ENCODE assay signal across 7 mouse cellular contexts in genomic region chr8:12757231-12757940, GRCm38 (mm10). TPM values are rescaled to one million over a fixed set of nuclear protein-coding genes. Genes with fewer than 3 reads are reported as not detected.
DNase-seq lines count a peak whose midpoint lies in the region; ATAC-seq and TF ChIP-seq lines count a peak whose summit lies in the region.

No protein-coding gene starts in this region.

- peak overlapping the region; percentile 94 for H3K4me2 ChIP-seq in heart, embryonic 14.5 days (ENCODE audit: low read length)

- no peak for TF ChIP-seq RAD21 in MEL (IDR thresholded peaks at IDR 0.05; ENCODE audit: low read depth, low read length)

- peaks cover 2 to 11% of the 10 kb centered on the region in 2 experiments; a peak in 3 of 4 replicates for H3K36me3 ChIP-seq in MEL (ENCODE audit: control insufficient read depth in 1 of 2, insufficient read depth in 2 of 2, low read length in 2 of 2)
- no peaks in the 10 kb centered on the region for H3K36me3 ChIP-seq in heart, embryonic 14.5 days (ENCODE audit: control insufficient read depth, insufficient read depth, low read length)
- no peaks in the 10 kb centered on the region for H3K36me3 ChIP-seq in midbrain, embryonic 10.5 days

- WGBS in heart, embryonic 14.5 days, result 1% methylated on average over 46 of the region's 61 CpGs
- under 1% methylated on average over 60 of the region's 61 CpGs for WGBS in midbrain, embryonic 10.5 days

- H3K4me1 ChIP-seq in MEL (ENCODE audit: control insufficient read depth in 1 of 2, insufficient read depth in 2 of 2, low read length in 2 of 2), result peaks cover 5 to 20% of the 10 kb centered on the region in 2 experiments
- H3K4me1 ChIP-seq in heart, embryonic 14.5 days (ENCODE audit: control insufficient read depth in 2 of 2, insufficient read depth in 2 of 2, low read length in 2 of 2), result peaks cover 30 to 48% of the 10 kb centered on the region in 2 experiments
- peaks cover 29% of the 10 kb centered on the region for H3K4me1 ChIP-seq in midbrain, embryonic 10.5 days

- H3K27me3 ChIP-seq in MEL (ENCODE audit: control insufficient read depth in 1 of 2, insufficient read depth in 2 of 2, low read length in 2 of 2), result 0 out of 4 replicates have a peak, but pooled peaks cover 0 to 3% of the 10 kb centered on the region in 2 experiments
- H3K27me3 ChIP-seq in heart, embryonic 14.5 days (ENCODE audit: control insufficient read depth, insufficient read depth, low read length), result no peaks in the 10 kb centered on the region; the same call in 1 of the 2 replicates
- H3K27me3 ChIP-seq in midbrain, embryonic 10.5 days (ENCODE audit: low read depth, poor library complexity, severe bottlenecking), result peaks cover 31% of the 10 kb centered on the region

- peak; percentile 46 for DNase-seq in MEL (ENCODE audit: low read depth, low spot score)
- DNase-seq in cerebellum, postnatal 36 days, result peak; percentile 34 to 44
- peak; percentile 37 to 43 for DNase-seq in layer of hippocampus, adult 8-10 months (ENCODE audit: low spot score in 2 of 2)
- DNase-seq in midbrain, embryonic 10.5 days (ENCODE audit: low spot score), result peak; percentile 59
- DNase-seq in testis, postnatal 10 days (ENCODE audit: low spot score), result peak; percentile 60

- no peak for TF ChIP-seq CTCF in MEL (IDR thresholded peaks at IDR 0.05 in 2 of 3, conservative IDR thresholded peaks at IDR 0.05 in 1 of 3; ENCODE audit: control insufficient read depth in 1 of 3, insufficient read depth in 1 of 3, low read depth in 2 of 3, low read length in 3 of 3, poor library complexity in 1 of 3, severe bottlenecking in 1 of 3)

- H3K79me2 ChIP-seq in MEL (ENCODE audit: control insufficient read depth, insufficient read depth, low read length, poor library complexity), result peaks cover 8% of the 10 kb centered on the region

- TF ChIP-seq EP300 in MEL (IDR thresholded peaks at IDR 0.05; ENCODE audit: low read depth in 1 of 2, low read length in 2 of 2), result no peak

- H3K4me3 ChIP-seq in MEL (ENCODE audit: control insufficient read depth in 1 of 2, insufficient read depth in 1 of 2, low read depth in 2 of 2, low read length in 2 of 2), result peak overlapping the region; percentile 82 to 97
- peak overlapping the region; percentile 56 to 87 for H3K4me3 ChIP-seq in heart, embryonic 14.5 days (ENCODE audit: control insufficient read depth in 1 of 2, insufficient read depth in 1 of 2, low read depth in 1 of 2, low read length in 2 of 2)
- H3K4me3 ChIP-seq in midbrain, embryonic 10.5 days, result peak overlapping the region; percentile 85

- TF ChIP-seq POLR2A in MEL (IDR thresholded peaks at IDR 0.05; ENCODE audit: control insufficient read depth in 1 of 2, insufficient read depth in 1 of 2, low read depth in 1 of 2, low read length in 2 of 2, poor library complexity in 1 of 2), result no peak

- peak overlapping the region; percentile 82 for H3K9ac ChIP-seq in MEL (ENCODE audit: control insufficient read depth, low read depth, low read length, poor library complexity, severe bottlenecking)
- H3K9ac ChIP-seq in heart, embryonic 14.5 days (ENCODE audit: low read length), result peak overlapping the region; percentile 93

- H3K9me3 ChIP-seq in MEL (replicated peaks; ENCODE audit: insufficient read depth, low read length), result no peaks in the 10 kb centered on the region
- H3K9me3 ChIP-seq in heart, embryonic 14.5 days (ENCODE audit: control insufficient read depth, low read length), result no peaks in the 10 kb centered on the region
- H3K9me3 ChIP-seq in midbrain, embryonic 10.5 days (replicated peaks), result no peaks in the 10 kb centered on the region

- peak; percentile 30 for ATAC-seq in CD4-positive, CD25-positive, alpha-beta regulatory T cell, adult 4 months
- peak; percentile 18; the same call in 1 of the 2 replicates for ATAC-seq in heart, embryonic 14.5 days (ENCODE audit: insufficient number of reproducible peaks, insufficient read depth, low FRiP score, low read depth)

- 0 out of 2 replicates have a peak overlapping the region, but pooled peaks have one; percentile 8 for H3K27ac ChIP-seq in MEL (ENCODE audit: control insufficient read depth, low read depth, low read length)
- H3K27ac ChIP-seq in heart, embryonic 14.5 days (replicated peaks in 1 of 2; ENCODE audit: control insufficient read depth in 1 of 2, insufficient read depth in 1 of 2, low read depth in 2 of 2, low read length in 2 of 2), result peak overlapping the region; percentile 38 to 84; a peak in 3 of 4 replicates
- H3K27ac ChIP-seq in midbrain, embryonic 10.5 days (replicated peaks), result peak overlapping the region; percentile 86

TF ChIP-seq in MEL, 35 proteins besides CTCF, POLR2A, EP300 and RAD21:
- TF ChIP-seq UBTF (IDR thresholded peaks at IDR 0.05; ENCODE audit: borderline replicate concordance, insufficient read depth, low read depth, low read length), result 0 out of 2 replicates have a peak, but pooled peaks have one; percentile 43
- no peak for TF ChIP-seq GABPA (IDR thresholded peaks at IDR 0.05; ENCODE audit: low read depth, low read length)

RNA-seq across cellular contexts. Expression of gene Atp11a, which starts 0.6 kb away (rescaled TPM):
- 1 to 10 TPM; 6.4 to 7.4 TPM for polyA plus RNA-seq in CD4-positive, CD25-positive, alpha-beta regulatory T cell, adult 4 months (2017; shearing (Covaris generic))
- total RNA-seq in MEL (2012; rRNA removed), result 20.4 and 20.9 TPM in 2 replicates
- polyA plus RNA-seq in MEL (2012; ENCODE audit: insufficient read depth in 1 of 2, insufficient read length in 2 of 2, low read depth in 1 of 2, low replicate concordance in 2 of 2, missing spikeins in 1 of 2), result 10 to 100 TPM in 1 of 2 experiments, not detected in 1; 39.7 TPM
- polyA plus RNA-seq in heart, embryonic 14.5 days (2014; fragmentation: Nextera tagmentation; extraction: Ambion mirVana), result 19.9 and 21.7 TPM in 2 replicates
- 10 to 100 TPM; 59.6 to 76.0 (median 63.8) TPM for total RNA-seq in layer of hippocampus, adult 8-10 months (2022)
- 6.4 and 7.3 TPM in 2 replicates for polyA plus RNA-seq in midbrain, embryonic 10.5 days (2016; fragmentation: Nextera tagmentation; extraction: Ambion mirVana)

Comparison
In these comparisons a context has a peak if more than half of its experiments do, and no peak if none do; other contexts are left out.
1. Peak in every context shown above with its lines: DNase-seq, ATAC-seq, H3K4me3 ChIP-seq and H3K27ac ChIP-seq.
2. H3K27ac ChIP-seq: peak in every context shown above with its lines; median percentile 86 in midbrain, embryonic 10.5 days; 61 in heart, embryonic 14.5 days; 8 in MEL.